Mouse (Mus musculus): ENCODE results near the gene Musk. TPM values are rescaled to one million over a fixed set of nuclear protein-coding genes. Genes with fewer than 3 reads are reported as not detected.

Musk gene
- polyA plus RNA-seq, 1 experiment = 17.5 TPM

GRCm38 (mm10) chr4:58351590-58351989 is 65.8 kb downstream of the Musk start:
- TF ChIP-seq MAX (IDR thresholded peaks at IDR 0.05; ENCODE audit: low read depth) (no peak), POLR2AphosphoS2 (IDR thresholded peaks at IDR 0.05; ENCODE audit: insufficient read length, low read depth) (no peak), USF1 (IDR thresholded peaks at IDR 0.05; ENCODE audit: low read depth) (no peak), TCF12 (IDR thresholded peaks at IDR 0.05; ENCODE audit: insufficient read depth, poor library complexity, severe bottlenecking) (no peak), MYOG (IDR thresholded peaks at IDR 0.05; ENCODE audit: control insufficient read depth in 1 of 3, insufficient read depth in 1 of 3, insufficient read length in 2 of 3, low read depth in 2 of 3) (no peak), CEBPB (IDR thresholded peaks at IDR 0.05; ENCODE audit: insufficient read depth, poor library complexity, severe bottlenecking) (no peak), MYOD1 (IDR thresholded peaks at IDR 0.05; ENCODE audit: control insufficient read depth in 1 of 3, insufficient read length in 2 of 3, low read depth in 2 of 3) (no peak), SRF (IDR thresholded peaks at IDR 0.05; ENCODE audit: control insufficient read depth, insufficient read length, low read depth) (no peak), REST (IDR thresholded peaks at IDR 0.05; ENCODE audit: insufficient read depth, insufficient read length) (no peak)
- Histone ChIP-seq H3K27me3 (ENCODE audit: control insufficient read depth, insufficient read depth, insufficient read length) (no peaks in the 10 kb centered on the region), H3K4me3 (no peak overlapping the region), H3K79me2 (ENCODE audit: control insufficient read depth, insufficient read depth) (no peaks in the 10 kb centered on the region), H3ac (ENCODE audit: control insufficient read depth, insufficient read length) (no peak overlapping the region), H3K4me2 (ENCODE audit: low read depth) (no peak overlapping the region), H3K36me3 (ENCODE audit: control insufficient read depth, insufficient read depth) (peaks cover 13% of the 10 kb centered on the region)

GRCm38 (mm10) chr4:58358996-58359395 is 73.2 kb downstream of the Musk start:
- H3K4me2 ChIP-seq (ENCODE audit: low read depth) = no peak overlapping the region
- H3K27me3 ChIP-seq (ENCODE audit: control insufficient read depth, insufficient read depth, insufficient read length) = no peaks in the 10 kb centered on the region
- H3K36me3 ChIP-seq (ENCODE audit: control insufficient read depth, insufficient read depth) = peaks cover 19% of the 10 kb centered on the region
- no peak overlapping the region for H3K4me3 ChIP-seq
- H3ac ChIP-seq (ENCODE audit: control insufficient read depth, insufficient read length) = no peak overlapping the region
- no peaks in the 10 kb centered on the region for H3K79me2 ChIP-seq (ENCODE audit: control insufficient read depth, insufficient read depth)
- TF ChIP-seq MYOG (IDR thresholded peaks at IDR 0.05; ENCODE audit: control insufficient read depth in 1 of 3, insufficient read depth in 1 of 3, insufficient read length in 2 of 3, low read depth in 2 of 3) = no peak
- no peak for TF ChIP-seq MYOD1 (IDR thresholded peaks at IDR 0.05; ENCODE audit: control insufficient read depth in 1 of 3, insufficient read length in 2 of 3, low read depth in 2 of 3)
- no peak for TF ChIP-seq E2F4 (IDR thresholded peaks at IDR 0.05; ENCODE audit: insufficient read depth)
- no peak for TF ChIP-seq USF1 (IDR thresholded peaks at IDR 0.05; ENCODE audit: low read depth)
- no peak for TF ChIP-seq POLR2A (IDR thresholded peaks at IDR 0.05; ENCODE audit: insufficient read length, low read depth)
- no peak for TF ChIP-seq REST (IDR thresholded peaks at IDR 0.05; ENCODE audit: insufficient read depth, insufficient read length)
- TF ChIP-seq SRF (IDR thresholded peaks at IDR 0.05; ENCODE audit: control insufficient read depth, insufficient read length, low read depth) = no peak
- TF ChIP-seq POLR2AphosphoS2 (IDR thresholded peaks at IDR 0.05; ENCODE audit: insufficient read length, low read depth) = no peak
- no peak for TF ChIP-seq TCF12 (IDR thresholded peaks at IDR 0.05; ENCODE audit: insufficient read depth, poor library complexity, severe bottlenecking)
- TF ChIP-seq MAX (IDR thresholded peaks at IDR 0.05; ENCODE audit: low read depth) = no peak
- TF ChIP-seq TCF3 (IDR thresholded peaks at IDR 0.05; ENCODE audit: insufficient read length, low read depth) = no peak
- no peak for TF ChIP-seq CEBPB (IDR thresholded peaks at IDR 0.05; ENCODE audit: insufficient read depth, poor library complexity, severe bottlenecking)

GRCm38 (mm10) chr4:58365321-58365720 is 79.6 kb downstream of the Musk start:
- TF ChIP-seq TCF12 (IDR thresholded peaks at IDR 0.05; ENCODE audit: insufficient read depth, poor library complexity, severe bottlenecking) (no peak), POLR2A (IDR thresholded peaks at IDR 0.05; ENCODE audit: insufficient read length, low read depth) (no peak), MYOG (IDR thresholded peaks at IDR 0.05; ENCODE audit: control insufficient read depth in 1 of 3, insufficient read depth in 1 of 3, insufficient read length in 2 of 3, low read depth in 2 of 3) (no peak), USF1 (IDR thresholded peaks at IDR 0.05; ENCODE audit: low read depth) (no peak), MYOD1 (IDR thresholded peaks at IDR 0.05; ENCODE audit: control insufficient read depth in 1 of 3, insufficient read length in 2 of 3, low read depth in 2 of 3) (no peak), TCF3 (IDR thresholded peaks at IDR 0.05; ENCODE audit: insufficient read length, low read depth) (no peak), CEBPB (IDR thresholded peaks at IDR 0.05; ENCODE audit: insufficient read depth, poor library complexity, severe bottlenecking) (no peak), POLR2AphosphoS2 (IDR thresholded peaks at IDR 0.05; ENCODE audit: insufficient read length, low read depth) (no peak), E2F4 (IDR thresholded peaks at IDR 0.05; ENCODE audit: insufficient read depth) (no peak), SRF (IDR thresholded peaks at IDR 0.05; ENCODE audit: control insufficient read depth, insufficient read length, low read depth) (no peak), MAX (IDR thresholded peaks at IDR 0.05; ENCODE audit: low read depth) (no peak), REST (IDR thresholded peaks at IDR 0.05; ENCODE audit: insufficient read depth, insufficient read length) (no peak)

GRCm38 (mm10) chr4:58371106-58371505 is 85.3 kb downstream of the Musk start:
- Histone ChIP-seq H3K36me3 (ENCODE audit: control insufficient read depth, insufficient read depth) (peaks cover 14% of the 10 kb centered on the region), H3K79me2 (ENCODE audit: control insufficient read depth, insufficient read depth) (no peaks in the 10 kb centered on the region), H3K27me3 (ENCODE audit: control insufficient read depth, insufficient read depth, insufficient read length) (no peaks in the 10 kb centered on the region), H3ac (ENCODE audit: control insufficient read depth, insufficient read length) (no peak overlapping the region), H3K4me3 (no peak overlapping the region), H3K4me2 (ENCODE audit: low read depth) (no peak overlapping the region)
- TF ChIP-seq TCF3 (IDR thresholded peaks at IDR 0.05; ENCODE audit: insufficient read length, low read depth) (no peak), REST (IDR thresholded peaks at IDR 0.05; ENCODE audit: insufficient read depth, insufficient read length) (no peak), USF1 (IDR thresholded peaks at IDR 0.05; ENCODE audit: low read depth) (no peak), POLR2AphosphoS2 (IDR thresholded peaks at IDR 0.05; ENCODE audit: insufficient read length, low read depth) (no peak), SRF (IDR thresholded peaks at IDR 0.05; ENCODE audit: control insufficient read depth, insufficient read length, low read depth) (no peak), MYOD1 (IDR thresholded peaks at IDR 0.05; ENCODE audit: control insufficient read depth in 1 of 3, insufficient read length in 2 of 3, low read depth in 2 of 3) (no peak), TCF12 (IDR thresholded peaks at IDR 0.05; ENCODE audit: insufficient read depth, poor library complexity, severe bottlenecking) (no peak)

More at GRCm38 (mm10) chr4:58365321-58365720, 79.6 kb downstream of the Musk start:
- no peaks in the 10 kb centered on the region for H3K27me3 ChIP-seq (ENCODE audit: control insufficient read depth, insufficient read depth, insufficient read length)
- H3K4me2 ChIP-seq (ENCODE audit: low read depth) = no peak overlapping the region
- H3K36me3 ChIP-seq (ENCODE audit: control insufficient read depth, insufficient read depth) = peaks cover 3% of the 10 kb centered on the region
- H3ac ChIP-seq (ENCODE audit: control insufficient read depth, insufficient read length) = no peak overlapping the region
- no peaks in the 10 kb centered on the region for H3K79me2 ChIP-seq (ENCODE audit: control insufficient read depth, insufficient read depth)
- H3K4me3 ChIP-seq = no peak overlapping the region

GRCm38 (mm10) chr4:58373599-58373998 is 87.8 kb downstream of the Musk start:
- no peak overlapping the region for H3K4me2 ChIP-seq (ENCODE audit: low read depth)
- H3K4me3 ChIP-seq = no peak overlapping the region
- no peaks in the 10 kb centered on the region for H3K79me2 ChIP-seq (ENCODE audit: control insufficient read depth, insufficient read depth)
- no peak overlapping the region for H3ac ChIP-seq (ENCODE audit: control insufficient read depth, insufficient read length)
- TF ChIP-seq CEBPB (IDR thresholded peaks at IDR 0.05; ENCODE audit: insufficient read depth, poor library complexity, severe bottlenecking) (no peak), POLR2A (IDR thresholded peaks at IDR 0.05; ENCODE audit: insufficient read length, low read depth) (no peak), SRF (IDR thresholded peaks at IDR 0.05; ENCODE audit: control insufficient read depth, insufficient read length, low read depth) (no peak), MYOD1 (IDR thresholded peaks at IDR 0.05; ENCODE audit: control insufficient read depth in 1 of 3, insufficient read length in 2 of 3, low read depth in 2 of 3) (no peak), REST (IDR thresholded peaks at IDR 0.05; ENCODE audit: insufficient read depth, insufficient read length) (no peak), E2F4 (IDR thresholded peaks at IDR 0.05; ENCODE audit: insufficient read depth) (no peak), POLR2AphosphoS2 (IDR thresholded peaks at IDR 0.05; ENCODE audit: insufficient read length, low read depth) (no peak), TCF12 (IDR thresholded peaks at IDR 0.05; ENCODE audit: insufficient read depth, poor library complexity, severe bottlenecking) (no peak), MYOG (IDR thresholded peaks at IDR 0.05; ENCODE audit: control insufficient read depth in 1 of 3, insufficient read depth in 1 of 3, insufficient read length in 2 of 3, low read depth in 2 of 3) (no peak), TCF3 (IDR thresholded peaks at IDR 0.05; ENCODE audit: insufficient read length, low read depth) (no peak), MAX (IDR thresholded peaks at IDR 0.05; ENCODE audit: low read depth) (no peak), USF1 (IDR thresholded peaks at IDR 0.05; ENCODE audit: low read depth) (no peak)
- H3K36me3 ChIP-seq (ENCODE audit: control insufficient read depth, insufficient read depth) = peaks cover 14% of the 10 kb centered on the region
- H3K27me3 ChIP-seq (ENCODE audit: control insufficient read depth, insufficient read depth, insufficient read length) = no peaks in the 10 kb centered on the region

Measured in myocyte (in vitro differentiated cells).